Mouse (Mus musculus) cerebellum, adult 2 months (tissue): ENCODE measurements around the gene Limch1.

ENCODE experiments used
- CTCF ChIP-seq: fragments of 200-500 bp; IDR thresholded peaks from 2 replicates; pipeline ENCODE4 v1.5.1; 2011; ENCODE audit warnings: low read depth, mild to moderate bottlenecking, control low read depth, low read length, moderate library complexity, borderline replicate concordance; ENCODE audit not compliant: insufficient read depth
- POLR2A ChIP-seq: fragments of 200-500 bp; IDR thresholded peaks from 2 replicates; pipeline ENCODE4 v1.6.1; 2011; ENCODE audit warnings: low read length, control low read depth, borderline replicate concordance; ENCODE audit not compliant: insufficient read depth

GRCm38 (mm10) chr5:66765911-66766310 is 20.3 kb downstream of the Limch1 start:
- no peak for TF ChIP-seq CTCF
- no peak for TF ChIP-seq POLR2A
